Mouse (Mus musculus) cerebellum, adult 2 months (tissue): ENCODE data around the gene Tas2r115.

Source experiments
- CTCF ChIP-seq: fragments of 200-500 bp; IDR thresholded peaks from 2 replicates; pipeline ENCODE4 v1.5.1; 2011; ENCODE audit warnings: low read depth, mild to moderate bottlenecking, control low read depth, low read length, moderate library complexity, borderline replicate concordance; ENCODE audit not compliant: insufficient read depth
- POLR2A ChIP-seq: fragments of 200-500 bp; IDR thresholded peaks from 2 replicates; pipeline ENCODE4 v1.6.1; 2011; ENCODE audit warnings: low read length, control low read depth, borderline replicate concordance; ENCODE audit not compliant: insufficient read depth

GRCm38 (mm10) chr6:132700907-132701306 is 36.9 kb downstream of the Tas2r115 start, which contains the start of gene Tas2r121:
- no peak for TF ChIP-seq CTCF
- no peak for TF ChIP-seq POLR2A
